In the genomic region with DNA sequence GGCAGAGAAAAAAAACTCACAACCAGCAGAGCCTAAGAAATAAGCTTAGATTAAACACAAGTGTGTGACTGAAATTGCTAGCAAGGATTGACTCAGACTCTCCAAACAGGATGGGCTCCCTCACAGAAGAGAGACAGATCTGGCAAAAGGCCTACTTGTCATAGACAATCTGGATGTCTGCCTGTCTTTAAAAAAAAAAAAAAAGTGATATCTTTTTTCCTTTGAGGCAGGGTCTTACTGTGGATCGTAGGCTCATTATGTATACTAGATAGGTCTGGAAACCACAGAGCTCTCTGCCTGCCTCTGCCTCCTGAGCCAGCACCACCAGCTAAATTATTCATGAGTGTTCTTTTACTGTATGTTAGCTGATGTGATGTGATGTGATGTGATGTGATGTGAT, we compare ENCODE assay signal across 17 mouse cellular contexts.
"Had no signal": no experiment of that assay in that cellular context is flagged by ENCODE, and none has a peak within 500 bp of the region (broad histone marks: within the 10 kb centered on the region; RNA-seq: fewer than 3 reads in every experiment).

No protein-coding gene starts in this region.

- H3K4me2 ChIP-seq: limb, embryonic 13.5 days; midbrain, embryonic 12.5 days; neural tube, embryonic 13.5 days; stomach, embryonic 15.5 days had no signal

- H3K4me3 ChIP-seq: layer of hippocampus, adult 2 months; limb, embryonic 13.5 days; midbrain, embryonic 12.5 days; neural tube, embryonic 13.5 days; stomach, embryonic 15.5 days had no signal

- ATAC-seq: midbrain, embryonic 16.5 days had no signal

- DNase-seq: kidney, adult 18-20 months; kidney, postnatal 10 days; kidney, postnatal 4 days; left cerebral cortex, postnatal 4 days; lung, adult 18-20 months; retina, postnatal 1 day; right cerebral cortex, postnatal 4 days; spleen, adult 18-20 months; thymus, adult 2 months; thymus, postnatal 25 days had no signal

- H3K9ac ChIP-seq: limb, embryonic 13.5 days; liver, embryonic 14.5 days; midbrain, embryonic 12.5 days; neural tube, embryonic 13.5 days; stomach, embryonic 15.5 days had no signal

- H3K27me3 ChIP-seq: limb, embryonic 13.5 days; midbrain, embryonic 12.5 days; neural tube, embryonic 13.5 days; stomach, embryonic 15.5 days had no signal

- H3K4me1 ChIP-seq: limb, embryonic 13.5 days; midbrain, embryonic 12.5 days; neural tube, embryonic 13.5 days; stomach, embryonic 15.5 days had no signal

- H3K9me3 ChIP-seq: midbrain, embryonic 12.5 days; stomach, embryonic 15.5 days had no signal

- H3K27ac ChIP-seq: layer of hippocampus, adult 2 months; limb, embryonic 13.5 days; liver, embryonic 14.5 days; midbrain, embryonic 12.5 days; neural tube, embryonic 13.5 days; stomach, embryonic 15.5 days had no signal
